Mouse (Mus musculus): ENCODE measurements around the gene Izumo4.

Izumo4 gene

GRCm38 (mm10) chr10:80727369-80728127 lies 25.6 kb downstream of the Izumo4 start:
- DNase-seq (ENCODE audit: low read depth, low spot score): no peak

- no peak for DNase-seq (ENCODE audit: low read depth, low spot score)
Measured at GRCm38 (mm10) chr10:80732611-80733101, 30.7 kb downstream of the Izumo4 start.

GRCm38 (mm10) chr10:80736731-80737130 lies 34.7 kb downstream of the Izumo4 start:
- no peak for DNase-seq (ENCODE audit: low read depth, low spot score)

DNA sequence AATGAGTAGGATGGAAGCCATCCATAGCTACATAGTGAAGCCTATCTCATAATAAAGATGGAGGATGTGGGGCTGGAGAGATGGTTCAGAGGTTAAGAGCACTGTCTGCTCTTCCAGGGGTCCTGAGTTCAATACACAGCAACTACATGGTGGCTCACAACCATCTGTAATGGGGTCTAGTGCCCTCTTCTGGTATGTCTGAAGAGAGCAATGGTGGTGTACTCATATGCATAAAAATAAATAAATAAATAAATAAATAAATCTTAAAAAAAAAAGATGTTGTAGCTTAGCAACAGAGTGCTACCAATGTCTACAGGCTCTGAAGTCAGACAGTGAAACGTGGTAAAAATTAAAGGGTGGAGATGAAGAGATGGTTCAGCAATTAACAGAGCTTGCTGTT lies 36.7 kb downstream of the Izumo4 start:
- DNase-seq (ENCODE audit: low read depth, low spot score): peak; percentile 47

- no peak for DNase-seq (ENCODE audit: low read depth, low spot score)
Measured at GRCm38 (mm10) chr10:80741146-80741545, 39.2 kb downstream of the Izumo4 start.

DNA sequence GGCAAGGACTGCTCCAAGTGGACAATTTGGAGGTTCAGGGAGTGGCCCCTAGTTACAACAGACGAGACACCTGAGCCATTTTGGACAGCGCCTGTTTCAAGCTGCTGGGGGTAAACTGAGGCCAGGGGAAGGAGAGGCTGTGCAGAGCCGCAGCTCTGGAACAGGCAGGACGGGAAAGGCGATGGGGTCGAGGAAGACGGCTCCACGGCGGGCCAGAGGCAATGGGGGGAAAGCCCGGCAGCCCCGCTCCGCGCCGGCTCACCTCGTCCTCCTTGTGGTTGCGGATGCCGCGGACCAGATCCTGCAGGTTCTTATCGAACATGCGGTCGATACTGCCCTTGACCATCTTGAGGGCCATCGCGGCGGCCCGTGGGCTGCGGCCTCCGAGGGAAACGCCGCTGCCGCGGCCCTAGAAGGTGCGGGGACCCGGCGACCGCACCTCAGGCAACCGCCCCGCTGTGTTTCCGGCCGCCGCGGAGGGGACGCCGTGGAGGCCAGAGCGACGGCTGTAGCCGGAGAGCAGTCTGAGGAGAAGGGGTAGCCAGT lies 39.7 kb downstream of the Izumo4 start:
- DNase-seq (ENCODE audit: low read depth, low spot score): no peak

DNA sequence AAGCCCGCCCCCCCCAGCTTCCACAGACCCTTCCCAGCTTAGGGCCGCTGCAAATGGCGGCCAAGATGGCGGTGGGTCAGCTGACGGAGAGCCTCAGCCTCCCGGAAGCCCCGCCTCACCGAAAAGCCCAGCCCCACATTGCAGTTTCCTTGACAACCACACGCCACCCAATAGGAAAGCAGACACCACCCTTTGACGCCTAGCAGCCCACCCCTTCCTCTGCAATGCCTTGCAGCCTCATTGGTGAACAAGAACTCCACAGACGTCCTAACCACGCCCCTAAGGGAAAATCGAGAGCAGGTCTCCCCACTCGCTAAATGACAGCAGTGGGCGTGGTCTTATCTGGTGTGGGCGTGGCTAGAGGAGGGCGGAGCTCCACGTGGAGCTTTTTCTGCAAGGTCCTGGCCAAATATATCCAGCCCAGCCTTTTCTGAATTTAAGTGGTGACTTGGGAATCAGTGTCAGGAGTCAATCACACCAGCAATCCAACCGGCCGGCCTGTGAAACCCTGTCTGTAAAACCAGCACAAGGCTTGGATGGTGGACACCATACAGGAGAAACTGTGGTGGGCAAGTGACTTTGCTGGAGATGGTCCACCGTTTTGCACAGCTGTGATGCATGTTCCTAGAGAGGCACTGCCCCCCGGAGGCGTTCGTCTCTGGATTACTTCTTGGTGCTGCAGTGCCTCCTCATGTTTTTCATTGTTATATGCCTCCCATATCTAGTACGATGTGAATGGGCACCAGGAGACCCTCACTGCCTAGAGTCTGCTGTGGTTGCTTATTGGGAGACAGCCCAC lies 40.4 kb downstream of the Izumo4 start, which contains the start of gene Ap3d1:
TSS of gene Ap3d1 (minus strand) at position 85 of the 799 bp plus-strand sequence.
- peak; percentile 99 for DNase-seq (ENCODE audit: low read depth, low spot score)

DNA sequence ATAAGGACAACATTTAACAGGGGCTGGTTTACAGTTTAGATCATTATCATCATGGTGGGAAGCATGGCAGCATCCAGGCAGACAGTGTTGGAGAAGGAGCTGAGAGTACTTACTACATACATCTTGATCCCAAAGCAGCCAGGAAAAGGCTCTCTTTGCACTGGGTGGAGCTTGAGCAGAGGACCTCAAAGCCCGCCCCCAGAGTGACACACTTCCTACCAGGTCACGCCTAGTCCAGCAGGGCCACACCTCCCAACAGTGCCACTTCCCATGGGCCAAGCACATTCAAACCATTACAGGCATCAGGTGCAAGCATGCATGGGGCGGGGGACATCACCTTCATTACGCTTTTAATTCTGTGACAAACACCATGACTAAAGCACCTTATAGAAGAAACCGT lies 42.3 kb downstream of the Izumo4 start:
- peak; percentile 47 for DNase-seq (ENCODE audit: low read depth, low spot score)

GRCm38 (mm10) chr10:80747410-80747809 lies 45.4 kb downstream of the Izumo4 start:
- peak; percentile 79 for DNase-seq (ENCODE audit: low read depth, low spot score)

GRCm38 (mm10) chr10:80748609-80749008 lies 46.6 kb downstream of the Izumo4 start:
- peak; percentile 57 for DNase-seq (ENCODE audit: low read depth, low spot score)

GRCm38 (mm10) chr10:80751188-80751832 lies 49.3 kb downstream of the Izumo4 start:
- DNase-seq (ENCODE audit: low read depth, low spot score): peak; percentile 82

DNA sequence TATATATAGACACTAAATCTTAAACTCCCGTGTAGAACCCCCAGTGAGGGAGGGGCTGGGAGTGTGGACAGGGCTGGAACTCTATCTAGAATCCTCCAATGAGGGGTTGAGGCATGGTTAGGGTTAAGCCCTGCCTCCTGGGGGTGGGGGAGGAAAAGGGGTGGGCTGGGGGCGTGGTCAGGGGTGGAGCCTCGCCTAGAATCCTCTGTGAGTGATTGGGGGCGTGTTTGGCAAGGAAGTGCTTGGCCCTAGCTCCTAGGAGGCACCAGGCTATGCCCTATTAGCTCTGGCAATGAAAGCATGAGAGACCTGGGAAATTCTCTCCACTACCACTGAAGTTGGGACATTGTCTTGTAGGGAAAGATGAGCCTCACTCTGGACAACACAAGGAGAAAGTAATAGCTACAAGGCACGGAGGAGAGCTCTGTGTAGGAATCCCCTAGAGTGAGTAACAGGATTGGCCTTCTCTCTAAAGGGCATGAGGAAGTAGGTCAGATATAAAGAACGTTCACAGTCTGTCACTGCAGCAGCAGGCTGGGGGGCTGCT lies 50.2 kb downstream of the Izumo4 start:
- DNase-seq (ENCODE audit: low read depth, low spot score): peak; percentile 79

GRCm38 (mm10) chr10:80754594-80755290 lies 52.8 kb downstream of the Izumo4 start, which contains the start of gene Dot1l:
Dot1l (plus strand) TSS chr10:80755206.
- peak; percentile 100 for DNase-seq (ENCODE audit: low read depth, low spot score)
